Mouse (Mus musculus) bone marrow macrophage, adult 2 months (primary cell): ENCODE measurements around the gene Slc38a6.

ENCODE experiments used
- CTCF ChIP-seq: IDR thresholded peaks from 2 replicates; pipeline ENCODE4 v1.5.1; 2012; ENCODE audit warnings: low read depth, mild to moderate bottlenecking, low read length, moderate library complexity
- POLR2A ChIP-seq: IDR thresholded peaks from 2 replicates; pipeline ENCODE4 v1.6.1; 2012; ENCODE audit warnings: mild to moderate bottlenecking, low read depth, low read length, borderline replicate concordance

DNA sequence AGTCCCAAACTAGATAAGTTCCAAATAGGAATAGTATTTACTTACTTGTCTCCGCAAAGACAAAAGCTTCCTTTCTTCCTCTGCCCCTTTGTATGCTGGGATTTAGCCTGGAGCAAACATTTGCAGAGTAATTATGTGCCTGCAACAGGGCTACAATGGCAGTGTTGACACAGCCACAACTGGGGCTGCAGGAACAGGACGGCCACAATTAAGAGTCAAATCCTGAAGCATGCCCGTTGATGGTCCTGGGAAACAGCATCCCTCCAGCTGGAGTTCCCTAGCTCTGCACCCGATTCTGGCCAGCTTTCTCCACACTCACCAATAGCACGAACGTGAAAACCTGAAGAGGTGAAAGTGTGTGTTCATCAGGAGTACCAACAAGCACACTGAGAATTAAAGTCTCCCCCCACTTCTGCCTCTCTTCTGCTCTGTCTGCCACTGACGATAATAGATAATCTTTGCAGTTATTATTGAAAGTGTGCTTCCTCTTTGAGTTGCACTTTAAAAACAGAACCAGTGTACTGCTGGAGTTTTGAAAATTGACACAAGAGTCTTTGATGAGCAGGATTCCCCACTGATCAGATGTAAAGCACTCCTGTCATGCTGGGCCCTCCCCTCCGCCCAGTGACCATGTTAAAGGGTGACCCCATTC, 54.2 kb downstream of the Slc38a6 start:
- TF ChIP-seq CTCF (no peak), POLR2A (no peak)
